Mouse (Mus musculus) thymus, adult 18-20 months (tissue): ENCODE data around the gene Pla2g4d.

ENCODE experiments used
- DNase-seq, 2 experiments: peaks; one replicate each; pipeline ENCODE4 v3.0.0; 2022; ENCODE audit warnings: mixed read lengths in 2 of 2

Gene Pla2g4d

DNA sequence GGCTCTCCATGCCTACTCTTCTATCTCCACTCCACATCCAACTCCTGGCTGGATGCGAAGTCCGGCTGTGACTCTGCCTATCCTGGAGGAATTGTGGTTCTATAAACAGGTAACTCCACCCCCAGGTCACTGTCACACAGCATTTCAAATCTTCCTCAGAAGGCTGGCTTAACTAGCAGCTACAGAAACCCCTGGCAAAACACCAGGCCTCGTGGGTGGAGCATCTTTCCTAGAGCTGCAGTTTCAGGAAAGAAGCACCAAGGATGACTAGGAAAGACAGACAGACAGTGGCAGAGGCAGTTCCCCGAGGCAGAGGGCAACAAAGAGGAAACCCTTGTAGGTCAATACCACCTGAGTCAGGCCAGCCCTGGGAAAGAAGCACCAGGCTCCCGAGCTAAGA lies at the start of gene Pla2g4d:
TSS of gene Pla2g4d (minus strand) at position 203 of the 400 bp plus-strand sequence.
- DNase-seq = no peak

GRCm38 (mm10) chr2:120337886-120338285 lies 48.9 kb upstream of the Pla2g4d start:
- no peak for DNase-seq

GRCm38 (mm10) chr2:120331575-120331974 lies 42.6 kb upstream of the Pla2g4d start:
- no peak for DNase-seq

DNA sequence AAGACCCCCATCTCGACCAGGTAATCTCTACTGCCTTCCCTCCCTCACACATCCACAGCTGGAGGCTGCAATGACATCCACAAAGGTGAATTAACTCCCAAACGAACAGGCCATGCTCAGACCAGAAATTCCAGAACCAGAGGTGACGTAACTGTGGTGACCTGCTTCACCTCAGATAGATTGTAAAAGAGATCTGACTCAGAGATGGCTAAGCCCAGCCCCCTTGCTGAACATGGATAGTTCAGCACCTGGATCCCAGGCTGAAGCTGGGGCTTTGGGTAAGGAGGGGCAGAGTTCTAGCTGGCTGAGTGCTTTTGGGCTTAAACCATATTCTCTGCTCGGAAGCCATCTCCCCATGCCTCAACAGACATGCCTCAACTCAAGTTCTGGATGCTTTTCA lies 26.1 kb upstream of the Pla2g4d start:
- DNase-seq = no peak

GRCm38 (mm10) chr2:120314487-120314886 lies 25.5 kb upstream of the Pla2g4d start:
- no peak for DNase-seq

DNA sequence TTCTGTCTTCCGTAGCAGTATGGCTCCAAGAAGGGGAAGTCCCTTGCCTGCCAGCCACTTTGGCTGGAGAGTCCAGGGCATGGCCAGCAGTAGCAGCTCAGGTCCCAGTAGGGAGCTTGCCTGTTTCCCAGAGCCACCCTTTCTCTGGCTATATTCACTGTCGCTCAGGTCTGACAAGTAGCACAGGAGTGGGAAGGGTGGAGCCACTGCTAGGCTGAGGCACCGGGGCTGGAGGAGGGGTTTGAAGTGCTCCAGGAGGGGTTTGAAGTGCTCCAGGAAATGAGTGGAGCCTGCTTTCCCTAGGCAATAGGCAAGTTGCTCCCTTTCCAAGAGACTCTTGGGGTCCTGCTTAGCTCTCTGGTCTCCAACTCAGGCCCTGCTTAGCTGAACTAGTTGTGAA lies 25.0 kb upstream of the Pla2g4d start, which contains the start of gene Pla2g4f:
TSS of gene Pla2g4f (minus strand) at position 190 of the 400 bp plus-strand sequence.
- no peak for DNase-seq

DNA sequence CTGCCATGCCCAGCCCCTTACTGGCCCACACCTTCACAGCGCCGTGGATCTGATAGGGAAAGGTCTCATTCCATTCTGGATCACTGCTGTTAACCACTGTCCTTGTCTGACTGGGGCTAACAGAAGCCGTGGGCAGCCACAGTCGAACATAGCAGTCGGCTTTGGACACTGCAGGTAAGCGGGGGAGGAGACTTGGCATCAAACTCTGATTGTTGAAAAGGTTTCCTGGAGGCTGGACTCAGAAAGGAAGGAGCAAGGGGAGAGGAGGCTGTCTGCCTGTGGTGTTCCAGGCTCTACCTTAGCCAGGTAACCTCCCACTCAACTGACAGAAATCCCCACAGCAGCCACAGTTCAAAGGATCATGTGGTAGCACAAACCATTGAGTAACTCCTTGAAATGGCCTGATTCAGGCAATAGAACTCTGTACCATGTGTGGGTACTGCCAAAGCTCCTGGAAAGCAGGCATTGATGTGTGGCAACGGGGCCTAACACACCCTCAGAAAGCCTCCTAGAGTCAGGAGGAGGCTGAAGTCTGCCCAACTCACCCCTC lies 23.4 kb upstream of the Pla2g4d start:
- no peak for DNase-seq

GRCm38 (mm10) chr2:120304113-120304512 lies 15.1 kb upstream of the Pla2g4d start:
- DNase-seq = no peak

- no peak for DNase-seq
These were observed 12.1 kb upstream of the Pla2g4d start for GRCm38 (mm10) chr2:120301076-120301475.

DNA sequence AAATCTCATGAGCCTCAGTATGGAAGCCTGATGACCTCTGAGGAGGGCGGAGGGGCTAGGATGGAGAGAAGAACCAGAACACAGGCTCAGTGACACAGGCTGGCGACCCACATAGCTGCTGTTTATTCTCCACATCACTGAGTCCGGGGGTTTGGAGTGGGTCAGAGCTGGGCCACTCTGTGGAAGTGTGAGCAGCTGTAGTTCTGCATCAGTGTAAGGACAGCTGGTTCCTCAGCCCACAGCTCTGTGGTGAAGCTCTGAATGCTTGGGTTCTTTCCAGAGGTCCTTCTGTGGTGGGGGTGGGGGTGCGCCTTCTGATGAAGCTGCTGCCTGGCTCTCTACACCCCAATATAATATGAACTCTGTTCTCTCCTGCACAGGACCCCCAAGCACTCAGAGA lies 10.9 kb upstream of the Pla2g4d start:
- DNase-seq = no peak

GRCm38 (mm10) chr2:120296160-120296559 lies 7.2 kb upstream of the Pla2g4d start:
- DNase-seq = no peak

DNA sequence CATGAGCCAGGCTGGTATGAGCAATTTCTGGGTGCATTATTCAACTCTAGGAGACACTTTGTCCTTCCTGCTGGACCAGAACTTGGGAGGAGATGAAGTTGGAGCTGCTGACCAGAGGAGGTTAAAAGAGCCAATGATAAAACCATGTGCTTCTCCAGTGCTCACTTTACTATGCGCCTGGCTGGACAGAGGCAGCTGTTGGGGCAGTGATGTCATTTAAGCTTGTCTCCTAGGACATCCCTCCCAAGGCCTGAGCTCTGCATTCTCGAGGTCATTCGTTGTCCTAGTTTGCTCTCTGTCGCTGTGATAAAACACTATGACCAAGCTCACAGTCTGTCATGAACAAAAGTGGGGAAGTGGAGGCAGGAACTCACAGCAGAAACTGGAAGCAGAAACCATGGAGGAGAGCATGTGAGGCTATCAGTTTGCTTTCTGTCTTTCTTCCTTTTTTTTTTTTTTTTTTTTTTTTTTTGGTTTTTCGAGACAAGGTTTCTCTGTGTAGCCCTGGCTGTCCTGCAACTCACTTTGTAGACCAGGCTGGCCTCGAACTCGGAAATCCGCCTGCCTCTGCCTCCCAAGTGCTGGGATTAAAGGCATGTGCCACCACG lies 2.6 kb upstream of the Pla2g4d start:
- no peak for DNase-seq

- no peak for DNase-seq
These were observed 596 bp downstream of the Pla2g4d start for GRCm38 (mm10) chr2:120288401-120288800.

DNA sequence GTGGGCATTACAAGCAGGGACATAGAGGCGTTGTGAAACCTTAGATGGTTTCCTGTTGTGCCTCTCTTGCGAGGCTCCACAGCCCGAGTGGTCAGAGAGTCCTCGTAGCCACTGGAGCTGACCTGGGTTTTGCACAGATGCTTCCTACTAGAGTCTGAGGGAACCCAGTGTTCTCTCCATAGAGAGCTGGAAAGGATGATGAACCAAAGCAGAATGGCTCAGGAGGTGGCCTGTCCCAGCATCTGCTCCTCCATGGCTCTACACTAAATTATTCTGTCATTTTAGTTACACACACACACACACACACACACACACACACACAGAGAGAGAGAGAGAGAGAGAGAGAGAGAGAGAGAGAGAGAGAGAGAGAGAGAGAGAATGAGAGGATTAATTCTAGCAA lies 3.4 kb downstream of the Pla2g4d start:
- no peak for DNase-seq

DNA sequence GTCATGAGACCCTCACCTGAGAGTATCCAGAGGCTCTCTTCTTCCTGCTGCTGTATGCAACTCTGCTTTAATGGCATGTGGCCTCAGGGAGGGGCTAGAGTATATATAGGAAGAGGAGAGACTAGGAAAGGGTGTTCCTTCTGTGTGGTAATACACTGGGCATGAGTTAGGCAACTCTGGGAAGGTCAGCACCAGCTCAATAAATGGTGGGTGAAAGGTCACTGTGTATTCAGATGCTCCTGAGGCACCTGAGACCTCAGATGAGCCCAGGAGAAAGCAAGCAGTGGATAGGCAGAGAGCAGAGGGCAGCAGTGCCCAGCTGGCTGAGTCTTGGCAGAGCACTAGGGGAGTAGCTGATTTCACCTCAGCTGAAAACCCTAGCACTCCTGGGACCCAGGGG lies 4.3 kb downstream of the Pla2g4d start:
- DNase-seq = no peak

DNA sequence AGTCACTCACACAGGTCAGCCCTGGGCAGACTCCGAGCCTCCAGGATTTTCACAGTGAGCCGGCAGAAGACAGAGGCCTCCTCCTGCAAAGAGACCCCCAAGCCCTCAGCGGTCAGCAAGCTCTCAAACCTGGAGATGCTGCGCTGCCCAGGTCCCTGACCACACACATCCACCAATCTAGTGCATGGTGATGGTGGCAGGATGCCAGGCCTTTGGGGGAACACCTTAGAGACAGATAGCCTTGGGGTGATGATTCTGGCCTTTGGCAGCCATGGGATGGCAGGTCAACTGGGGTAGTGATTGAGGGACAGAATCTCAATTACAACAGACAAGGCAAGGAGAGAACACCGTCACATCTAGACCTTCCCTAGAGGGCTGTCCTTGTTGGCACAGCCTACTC lies 4.9 kb downstream of the Pla2g4d start:
- DNase-seq = no peak

- no peak for DNase-seq
These were observed 5.4 kb downstream of the Pla2g4d start for GRCm38 (mm10) chr2:120283550-120283949.

GRCm38 (mm10) chr2:120281221-120281620 lies 7.8 kb downstream of the Pla2g4d start:
- DNase-seq = no peak

GRCm38 (mm10) chr2:120279961-120280360 lies 9.0 kb downstream of the Pla2g4d start:
- peak in 1 of 2 experiments; percentile 14 for DNase-seq

DNA sequence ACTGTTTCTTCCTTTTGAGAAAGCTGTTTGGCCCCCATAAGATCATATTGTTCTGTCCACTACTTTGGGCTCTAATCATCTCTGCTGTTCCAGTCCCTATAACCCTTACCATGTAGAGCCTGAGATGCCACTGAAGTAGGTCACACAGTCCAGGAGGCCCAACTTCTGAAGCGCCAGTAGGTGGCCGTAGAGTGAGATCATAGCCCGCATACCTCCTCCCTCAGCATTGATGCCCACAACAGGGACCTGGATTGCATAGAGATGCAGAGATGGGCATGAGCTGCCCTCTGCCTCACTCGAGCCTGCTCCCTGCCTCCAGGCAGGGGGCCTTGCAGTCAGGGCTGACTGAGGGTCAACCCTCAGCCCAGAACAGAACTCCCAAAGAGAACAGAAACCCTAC lies 12.0 kb downstream of the Pla2g4d start:
- no peak for DNase-seq

DNA sequence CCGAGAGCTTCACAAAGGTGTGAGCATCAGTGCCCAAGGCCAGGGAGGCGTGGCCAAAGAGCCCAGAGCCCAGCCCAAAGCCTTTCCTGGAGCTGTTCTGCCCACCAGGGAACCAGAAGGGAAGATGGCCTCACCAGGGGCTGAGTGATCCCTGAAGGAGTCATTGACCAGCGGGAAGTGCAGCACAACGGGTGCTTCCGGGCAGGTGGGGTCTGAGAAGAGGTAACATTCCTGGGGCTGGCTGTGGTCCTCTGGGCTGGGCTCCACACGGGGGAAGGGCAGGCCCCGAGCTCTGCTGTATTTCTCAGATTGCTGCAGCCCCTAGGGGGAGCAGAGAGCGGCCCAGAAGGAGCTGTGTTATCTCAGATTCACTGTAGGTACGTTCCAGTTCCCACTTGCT lies 20.4 kb downstream of the Pla2g4d start:
- no peak for DNase-seq

DNA sequence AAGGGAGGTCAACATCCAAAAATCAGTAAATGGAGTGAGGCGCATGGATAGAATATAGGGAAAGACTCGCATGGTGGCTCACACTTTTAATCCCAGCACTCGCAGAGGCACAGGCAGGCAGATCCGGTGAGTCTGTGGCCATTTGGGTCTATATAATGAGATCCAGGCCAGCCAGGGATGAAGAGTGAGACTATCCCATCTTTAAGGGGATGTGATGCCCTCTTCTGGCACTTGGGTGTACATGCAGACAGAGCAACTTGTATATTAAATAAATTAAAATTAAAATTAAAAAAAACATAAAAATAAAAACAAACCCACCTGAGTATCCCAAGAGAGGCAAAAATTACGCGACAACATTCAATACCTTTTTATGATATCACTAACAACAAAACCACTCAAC lies 23.5 kb downstream of the Pla2g4d start:
- DNase-seq = no peak

GRCm38 (mm10) chr2:120264858-120265257 lies 24.1 kb downstream of the Pla2g4d start:
- DNase-seq = no peak

DNA sequence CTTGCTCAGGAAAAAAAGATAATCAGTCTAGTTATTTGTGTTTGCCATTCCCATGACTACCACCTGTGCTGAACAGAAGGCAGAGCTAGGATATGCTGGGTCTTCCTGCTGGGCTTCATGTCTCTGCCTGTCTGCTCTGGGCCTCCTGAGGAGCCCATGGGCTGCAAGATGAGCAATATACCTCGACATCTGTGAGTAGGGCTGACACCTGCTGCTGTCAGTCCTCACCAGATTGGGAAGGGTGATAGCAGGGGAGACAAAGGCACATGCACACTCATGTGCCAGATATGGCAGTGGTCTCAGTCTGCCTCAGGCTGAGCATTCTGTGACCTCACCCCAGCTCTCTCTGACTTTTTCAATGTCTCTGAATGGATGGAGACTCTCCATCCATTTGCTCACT lies 26.1 kb downstream of the Pla2g4d start:
- DNase-seq = no peak

DNA sequence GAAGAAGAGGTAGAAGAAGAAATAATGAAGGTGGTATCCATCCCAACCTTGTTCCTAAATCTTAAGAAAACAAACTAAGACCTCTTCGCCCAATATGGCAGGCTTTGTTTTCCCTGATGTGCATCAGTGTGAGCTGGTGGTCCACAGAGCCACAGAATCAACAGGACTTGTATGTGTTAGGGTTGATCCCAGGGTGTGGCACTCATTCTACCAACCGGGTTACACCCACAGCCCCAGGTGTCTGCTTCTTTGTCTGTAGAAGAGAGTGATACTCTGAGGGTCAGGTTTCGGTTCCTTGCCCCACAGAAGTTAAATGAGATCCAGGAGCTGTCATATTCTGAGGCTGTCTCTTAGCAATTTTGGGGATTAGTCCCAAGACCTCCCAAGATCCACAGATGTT lies 27.7 kb downstream of the Pla2g4d start:
- DNase-seq = no peak
